Mouse (Mus musculus): ENCODE data around the gene Zfp607b.

- TF ChIP-seq CTCF (IDR thresholded peaks at IDR 0.05; ENCODE audit: insufficient read depth, low read length) (no peak), POLR2A (IDR thresholded peaks at IDR 0.05; ENCODE audit: borderline replicate concordance, extremely low read depth, low read depth, low read length) (no peak)
These were observed 42.6 kb upstream of the Zfp607b start for GRCm38 (mm10) chr7:27646516-27646915.
